Mouse (Mus musculus) fat pad, adult 2 months (tissue): ENCODE measurements at regions not wholly inside any gene's neighbourhood (a gene's known extent, or its start where the extent isn't known, plus 50 kb on each side); places are given as distances from the start of the nearest gene placed in this dataset.

Experiments used
- DNase-seq: peaks from one replicate; pipeline ENCODE4 v3.0.0-alpha.2; 2011; ENCODE audit warnings: low read depth, low spot score; ENCODE audit errors: extremely low read depth

DNA sequence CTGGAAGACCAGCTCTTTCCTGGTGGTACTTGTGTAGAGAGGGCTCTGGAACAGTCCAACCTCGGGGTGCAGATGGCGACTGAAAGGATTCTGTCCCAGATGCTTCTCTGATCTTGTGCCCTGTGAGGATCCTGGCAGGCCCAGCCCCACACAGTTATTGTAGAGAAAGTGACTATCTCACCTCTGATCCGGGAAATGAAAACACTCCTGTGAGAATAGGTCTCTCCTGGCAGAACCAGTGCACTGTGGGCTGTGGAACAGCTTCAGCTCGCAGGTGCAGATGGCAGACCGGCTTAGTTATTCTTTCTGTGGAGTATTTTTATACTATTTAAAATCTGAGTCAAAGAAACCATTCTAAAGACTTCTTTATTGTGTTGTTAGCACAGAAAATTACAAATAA, 742.1 kb upstream of the Marcks start:
- DNase-seq, result no peak

- no peak for DNase-seq
These were observed 735.2 kb upstream of the Marcks start for GRCm38 (mm10) chr10:37873925-37874324.

DNA sequence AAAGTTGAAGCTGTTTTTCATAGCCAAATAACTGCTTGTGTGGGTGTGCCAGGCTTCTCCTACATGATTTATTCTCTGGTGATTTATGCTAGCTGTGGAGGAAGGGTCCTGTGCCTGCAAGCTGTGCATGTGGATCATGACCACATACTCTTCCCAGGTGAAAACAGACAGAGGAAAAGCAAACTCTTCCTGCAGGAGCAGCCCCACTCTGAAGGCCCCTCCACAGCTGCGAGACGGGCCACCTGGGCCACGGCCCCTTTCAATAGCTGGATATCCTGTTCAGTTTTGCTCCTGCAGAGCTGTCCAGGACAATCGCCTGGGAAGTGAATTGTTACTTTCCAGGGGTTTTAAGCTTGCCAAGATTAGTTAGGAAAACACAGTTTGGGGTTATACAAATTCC, 722.3 kb upstream of the Marcks start:
- DNase-seq, result no peak

- DNase-seq, result no peak
These were observed 710.6 kb upstream of the Marcks start for GRCm38 (mm10) chr10:37849291-37849846.

DNA sequence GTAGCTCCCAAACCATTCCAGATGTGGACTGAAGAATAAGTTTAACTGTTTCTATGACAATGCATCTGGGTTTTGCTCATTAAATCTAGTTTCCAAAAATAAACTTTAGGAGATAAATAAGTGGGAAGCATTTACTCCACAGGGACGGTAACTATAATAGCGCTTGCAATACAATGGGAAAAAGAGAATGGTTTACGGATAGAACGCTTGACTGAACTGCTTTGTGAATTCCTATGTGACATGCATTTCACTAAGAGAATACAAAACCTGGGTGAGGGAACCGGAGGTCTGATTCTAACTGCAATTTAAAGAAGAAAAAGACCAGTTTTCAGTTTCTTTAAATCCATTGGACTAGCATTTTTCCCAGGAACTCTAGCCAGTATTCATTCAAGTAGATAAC, 704.1 kb upstream of the Marcks start:
- DNase-seq, result no peak

DNA sequence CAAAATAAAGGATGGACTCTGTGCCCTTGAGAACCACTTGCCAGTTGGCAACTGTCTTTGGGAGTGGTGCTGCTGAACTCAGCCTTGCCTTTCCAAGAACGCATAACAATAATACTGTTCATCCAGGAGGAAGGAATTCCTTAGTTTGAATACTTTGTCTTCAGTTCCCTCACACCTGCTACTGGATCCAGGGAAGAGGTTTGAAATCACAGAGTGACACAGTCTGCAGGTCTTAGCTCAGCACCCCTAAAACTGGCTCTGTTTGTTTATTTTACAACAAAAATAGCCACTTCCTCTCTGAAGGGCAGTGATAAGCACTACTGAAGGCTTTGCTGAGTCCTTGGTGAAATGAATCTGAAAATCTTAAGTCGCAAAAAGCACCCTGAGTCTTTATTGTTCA, 703.1 kb upstream of the Marcks start:
- no peak for DNase-seq

- DNase-seq, result no peak
These were observed 699.0 kb upstream of the Marcks start for GRCm38 (mm10) chr10:37837721-37838120.

GRCm38 (mm10) chr10:37813026-37813425, 674.3 kb upstream of the Marcks start:
- DNase-seq, result no peak

- no peak for DNase-seq
These were observed 673.7 kb upstream of the Marcks start for GRCm38 (mm10) chr10:37812405-37812851.

DNA sequence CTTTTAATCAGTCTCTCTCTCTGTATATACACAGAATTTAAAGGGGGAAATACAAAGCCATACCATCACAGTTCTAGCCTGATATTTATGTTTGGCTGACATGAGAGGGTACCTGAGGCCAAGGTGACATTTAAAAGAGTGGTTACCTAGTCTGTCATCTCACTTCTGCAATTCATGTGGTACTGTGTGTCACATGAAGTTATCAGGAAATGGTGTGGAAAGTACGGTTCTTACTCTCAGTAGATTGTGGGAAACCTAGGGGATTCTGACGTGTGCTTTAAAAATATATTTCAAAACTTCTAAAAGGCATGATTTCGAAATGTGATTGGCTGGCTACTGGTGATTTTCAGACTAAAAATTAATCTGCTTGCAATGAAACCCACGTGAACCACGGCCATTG, 673.1 kb upstream of the Marcks start:
- no peak for DNase-seq

DNA sequence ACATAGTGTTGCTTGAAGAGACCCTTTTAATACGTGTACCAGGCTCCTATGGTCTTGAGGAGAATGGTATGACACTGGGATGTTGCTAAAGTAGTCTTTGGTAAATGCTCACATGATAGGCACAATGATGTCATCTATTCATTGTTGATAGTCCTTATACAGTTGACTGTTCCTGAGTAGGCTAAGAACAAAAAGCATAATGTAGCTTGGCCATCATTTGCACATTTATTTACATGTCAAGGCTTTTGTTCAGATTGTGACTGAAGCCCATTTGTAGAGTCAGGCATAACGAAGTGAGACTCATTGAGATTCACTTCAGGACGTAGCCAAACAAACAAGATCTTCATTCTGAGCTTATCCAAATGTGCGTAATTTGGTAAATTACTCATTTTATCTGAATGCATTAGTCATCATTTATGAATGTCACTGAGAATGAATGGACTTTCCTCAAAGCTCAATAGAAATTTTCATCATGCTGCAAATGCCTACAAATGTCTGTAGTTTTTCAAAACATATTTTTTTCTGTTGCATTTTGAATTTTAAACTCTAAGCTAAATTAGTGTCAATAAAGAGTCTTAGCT, 664.6 kb upstream of the Marcks start:
- no peak for DNase-seq

GRCm38 (mm10) chr10:37799397-37799796, 660.7 kb upstream of the Marcks start:
- no peak for DNase-seq

GRCm38 (mm10) chr10:37798285-37798684, 659.6 kb upstream of the Marcks start:
- no peak for DNase-seq

GRCm38 (mm10) chr10:37797701-37798100, 659.0 kb upstream of the Marcks start:
- DNase-seq, result no peak

DNA sequence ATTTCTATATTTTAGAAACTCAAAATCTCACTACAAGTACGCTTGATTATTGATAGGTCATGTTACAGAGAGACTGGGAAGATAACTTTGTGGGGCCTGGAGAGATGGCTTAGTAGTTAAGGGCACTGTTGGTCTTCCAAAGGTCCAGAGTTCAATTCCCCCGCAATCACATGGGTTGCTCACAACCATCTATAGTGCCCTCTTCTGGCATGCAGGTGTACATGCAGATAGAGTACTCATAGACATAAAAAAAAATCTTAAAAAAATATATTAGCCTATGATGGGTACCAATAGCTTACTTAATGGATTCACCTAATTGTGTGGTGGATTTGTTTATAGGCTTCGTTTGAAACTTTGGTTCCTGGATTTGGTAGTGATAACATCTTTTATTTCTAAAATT, 654.2 kb upstream of the Marcks start:
- DNase-seq, result no peak

DNA sequence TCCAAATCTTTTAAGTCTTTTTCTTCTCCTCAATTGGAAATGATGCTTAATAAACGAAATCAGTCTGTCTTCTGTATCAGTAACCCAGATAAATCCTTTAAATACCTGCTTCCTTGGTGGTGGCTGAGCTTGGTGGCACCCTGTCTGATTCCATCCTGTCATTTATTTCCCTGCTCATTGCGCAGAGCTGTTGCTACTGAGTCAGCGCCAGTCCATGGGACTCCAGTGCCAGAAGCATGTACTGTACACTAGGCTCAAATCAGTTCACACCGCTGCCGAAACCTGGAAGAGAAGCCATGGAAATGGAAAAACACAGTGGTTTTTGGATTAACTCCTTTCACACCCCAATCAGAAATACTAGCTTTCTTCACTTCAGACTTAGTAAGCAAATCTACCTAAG, 649.3 kb upstream of the Marcks start:
- no peak for DNase-seq

DNA sequence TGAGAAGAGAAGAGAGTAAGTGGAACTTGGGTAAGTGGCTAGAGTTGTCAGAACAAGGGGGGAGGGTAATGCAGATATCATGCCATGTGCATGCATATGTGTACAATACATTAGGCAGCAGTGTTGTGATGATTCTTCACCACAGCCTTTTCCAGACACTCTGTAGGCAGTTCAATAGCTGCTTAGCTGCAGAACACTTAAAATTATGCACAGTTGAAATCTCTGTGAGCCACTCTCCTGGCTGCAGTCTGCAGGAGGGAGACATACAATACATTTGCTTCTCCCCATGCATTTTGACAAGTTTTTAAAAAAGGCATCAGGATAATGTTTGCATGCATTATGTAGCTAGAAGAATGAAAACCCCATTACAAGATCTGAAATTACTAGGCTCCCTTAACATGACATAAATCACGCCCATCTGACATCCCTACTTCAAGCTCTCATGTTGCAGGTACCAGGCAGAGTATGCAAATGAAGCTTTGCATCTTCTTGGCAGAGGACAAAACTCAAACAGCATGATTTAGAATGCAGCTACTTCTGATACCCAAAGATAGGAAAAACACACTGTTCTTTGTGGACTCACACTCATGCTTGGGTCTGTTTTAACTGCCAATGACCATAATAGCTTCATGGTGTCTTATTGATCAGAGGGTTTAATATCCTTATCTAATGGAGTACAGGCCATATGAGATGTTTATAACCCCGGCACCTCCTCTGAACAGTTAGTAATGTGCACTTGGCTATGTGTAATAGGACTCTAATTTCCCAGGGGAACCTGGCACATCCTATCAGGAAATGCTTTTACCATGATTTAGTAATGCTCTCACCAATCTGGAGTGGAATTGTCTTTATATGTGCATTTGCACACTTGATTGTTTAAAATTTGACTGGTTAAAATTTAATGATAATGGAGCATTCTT, 640.9 kb upstream of the Marcks start:
- no peak for DNase-seq

DNA sequence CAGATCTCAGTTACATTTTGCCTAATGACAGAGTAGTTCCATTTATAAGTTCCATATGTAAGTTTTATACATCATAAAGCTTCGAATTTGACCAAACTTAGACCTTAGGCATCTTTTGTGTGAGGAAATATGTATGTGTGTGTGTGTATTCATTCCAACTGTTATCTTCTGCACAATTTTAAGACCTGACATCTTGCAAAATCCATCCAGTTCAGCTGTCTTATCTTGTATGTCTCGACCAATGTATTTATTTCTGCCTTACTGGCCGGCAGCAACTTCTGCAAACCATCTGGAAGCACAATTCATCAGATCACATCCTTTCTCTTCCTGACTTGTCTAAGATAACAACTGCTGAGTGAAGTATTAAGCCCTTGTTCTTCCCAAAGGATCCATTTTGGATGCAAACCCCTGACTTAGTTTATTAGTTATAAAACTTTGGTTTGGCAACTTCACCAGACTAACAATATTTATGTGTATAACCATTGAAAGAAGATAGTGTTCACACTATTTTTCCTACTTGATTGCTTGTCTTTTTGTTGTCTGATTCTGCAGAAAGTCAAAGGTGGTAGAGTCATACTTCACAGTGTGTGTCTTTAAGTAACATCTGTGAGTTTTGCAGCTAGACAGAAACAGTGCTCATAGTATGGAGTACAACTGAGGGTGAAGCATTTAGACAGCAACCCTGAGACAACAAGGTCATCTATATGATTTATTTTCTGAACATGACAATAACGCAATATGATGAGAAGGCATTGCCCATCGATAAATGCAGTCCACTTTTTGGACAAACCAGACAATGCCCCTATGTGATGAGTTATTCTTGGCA, 622.0 kb upstream of the Marcks start:
- DNase-seq, result no peak

GRCm38 (mm10) chr10:37741581-37741980, 602.9 kb upstream of the Marcks start:
- DNase-seq, result peak; percentile 7

- DNase-seq, result no peak
These were observed 600.3 kb upstream of the Marcks start for GRCm38 (mm10) chr10:37739024-37739423.

DNA sequence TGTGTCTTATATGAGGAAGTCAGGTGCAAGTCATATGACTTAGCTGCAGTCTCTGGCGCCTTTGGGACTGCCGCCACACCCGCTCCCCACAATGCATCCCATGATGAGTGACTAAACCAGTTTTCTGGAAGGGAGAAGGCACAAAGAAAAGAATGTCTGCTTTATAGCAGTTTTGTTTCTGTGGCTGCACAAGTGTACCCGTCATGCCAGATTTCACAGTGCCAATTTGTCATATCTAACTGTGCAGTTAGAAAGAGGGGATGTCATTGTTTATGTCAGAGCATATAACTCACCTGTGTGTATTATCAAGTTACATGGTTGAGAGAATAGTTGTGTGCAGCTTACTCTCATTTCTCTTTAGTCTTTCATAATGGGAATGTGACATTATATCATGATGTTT, 586.9 kb upstream of the Marcks start:
- no peak for DNase-seq
